Mouse (Mus musculus) embryo, embryonic 10.5 days (tissue): ENCODE measurements around the gene Gm11444.

Experiments
- DNase-seq: peaks from one replicate; pipeline ENCODE4 v3.0.0-alpha.2; 2015; ENCODE audit warnings: low spot score

The Gm11444 gene

DNA sequence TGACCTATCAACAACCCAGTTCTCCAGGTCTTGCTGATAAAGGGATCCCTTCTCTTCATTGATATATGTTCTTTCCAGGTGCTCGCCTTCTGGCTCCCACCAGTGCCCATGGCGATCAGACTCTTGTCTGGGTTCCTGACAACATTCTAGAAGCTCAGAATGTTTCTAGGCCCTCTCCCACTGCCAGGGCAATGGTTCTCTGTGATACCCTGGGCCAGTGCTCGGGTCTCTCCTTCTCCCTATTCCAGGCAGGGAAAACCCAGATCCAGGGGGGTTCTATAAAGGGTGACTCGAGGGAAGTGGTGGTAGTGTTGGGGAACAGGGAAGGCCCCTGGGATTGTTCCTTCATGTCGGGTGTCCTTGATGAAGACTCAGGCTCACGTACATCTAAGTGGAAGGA is at the start of gene Gm11444:
Gene Gm11444 (minus strand): TSS at position 101 of the 400 bp plus-strand sequence.
- DNase-seq: no peak

DNA sequence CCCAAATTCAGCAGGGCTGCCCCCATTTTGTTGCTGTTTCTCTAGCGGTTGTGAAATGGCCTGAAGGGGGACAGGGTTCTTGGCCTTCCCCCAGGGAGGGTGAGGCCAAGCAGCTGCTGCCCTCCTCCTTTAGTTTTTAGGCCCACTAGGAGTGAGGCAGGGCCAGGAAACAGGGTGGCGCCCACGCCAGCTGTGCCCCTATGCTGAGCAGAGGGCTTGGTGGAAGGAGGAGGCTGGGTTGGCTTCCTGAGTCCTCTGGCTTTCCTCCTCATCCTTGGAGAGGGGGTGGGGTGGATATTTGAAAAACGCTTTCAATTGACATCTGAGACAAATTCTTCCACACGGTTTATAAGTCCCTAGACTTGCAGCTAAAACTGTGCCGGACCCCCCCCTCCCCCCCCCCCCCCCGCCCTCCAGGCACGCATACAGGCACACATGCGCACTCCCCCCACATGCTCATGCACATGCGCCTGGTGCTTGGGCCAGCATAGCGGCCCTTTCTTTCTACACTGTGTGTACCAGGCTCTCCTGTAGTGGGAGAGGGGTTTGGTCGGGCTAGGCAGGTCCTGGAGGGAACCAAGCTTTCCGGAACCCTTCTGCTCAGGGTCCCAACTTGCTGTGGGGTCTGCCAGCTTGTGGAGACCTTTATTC is 46.3 kb upstream of the Gm11444 start:
- DNase-seq: no peak

DNA sequence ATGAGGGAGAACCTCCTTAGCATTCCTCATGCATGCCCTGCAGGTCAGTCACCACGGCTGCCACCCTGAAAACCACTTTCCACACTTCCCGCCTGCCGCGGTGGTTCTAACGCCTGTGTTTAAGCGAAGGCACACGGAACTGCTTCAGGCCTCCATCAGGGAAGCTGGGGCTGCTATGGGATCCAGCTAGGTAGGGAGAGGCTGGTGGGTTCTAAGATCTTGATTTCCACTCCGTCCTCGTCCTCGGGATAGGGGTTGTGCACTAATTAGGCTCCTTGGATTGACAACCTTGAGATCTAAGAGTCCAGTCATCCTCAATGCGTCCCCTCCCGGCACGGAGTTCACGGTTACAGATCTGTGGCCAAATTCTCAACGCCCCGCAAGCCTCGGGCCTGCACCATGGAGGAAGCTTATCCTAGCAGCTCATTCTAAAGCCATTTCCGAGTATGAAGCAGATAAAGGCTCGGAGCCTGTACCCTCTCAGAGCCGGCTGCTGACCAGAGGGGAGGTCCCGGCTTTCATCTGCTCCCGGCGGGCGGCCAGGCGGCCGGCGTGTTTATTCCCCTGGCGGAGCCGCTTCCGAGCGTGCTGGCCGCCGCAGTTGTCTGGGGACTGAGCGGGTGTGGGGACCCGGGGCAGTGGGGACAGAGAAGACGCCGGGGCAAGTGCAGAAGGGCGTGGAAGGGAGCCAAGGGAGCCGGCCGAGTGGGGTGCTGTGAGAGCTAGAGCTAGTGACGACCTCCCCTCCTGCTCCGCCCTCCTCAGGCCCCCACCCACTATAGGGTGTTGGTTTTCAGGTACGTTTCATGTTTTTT is 44.8 kb upstream of the Gm11444 start:
- DNase-seq: peak; percentile 64

DNA sequence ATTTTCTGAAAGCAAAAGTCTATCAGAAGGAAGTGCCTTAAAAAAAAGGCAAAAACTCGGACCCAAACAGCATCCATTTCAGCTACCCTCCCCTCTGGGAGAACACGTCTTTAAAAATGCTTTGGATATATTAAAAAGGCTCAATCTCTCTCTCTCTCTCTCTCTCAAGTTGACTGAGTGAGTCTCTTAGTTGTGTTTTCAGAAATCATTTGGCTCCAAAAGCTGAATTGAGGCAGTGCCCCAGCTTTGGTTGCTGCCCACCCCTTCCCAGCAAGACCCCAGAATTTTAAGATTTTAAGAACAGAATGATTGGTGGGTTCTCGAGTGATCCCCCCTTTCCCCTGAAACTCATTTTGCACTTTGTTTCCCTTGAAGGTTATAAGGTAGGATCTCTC is 44.0 kb upstream of the Gm11444 start:
- DNase-seq: no peak

DNA sequence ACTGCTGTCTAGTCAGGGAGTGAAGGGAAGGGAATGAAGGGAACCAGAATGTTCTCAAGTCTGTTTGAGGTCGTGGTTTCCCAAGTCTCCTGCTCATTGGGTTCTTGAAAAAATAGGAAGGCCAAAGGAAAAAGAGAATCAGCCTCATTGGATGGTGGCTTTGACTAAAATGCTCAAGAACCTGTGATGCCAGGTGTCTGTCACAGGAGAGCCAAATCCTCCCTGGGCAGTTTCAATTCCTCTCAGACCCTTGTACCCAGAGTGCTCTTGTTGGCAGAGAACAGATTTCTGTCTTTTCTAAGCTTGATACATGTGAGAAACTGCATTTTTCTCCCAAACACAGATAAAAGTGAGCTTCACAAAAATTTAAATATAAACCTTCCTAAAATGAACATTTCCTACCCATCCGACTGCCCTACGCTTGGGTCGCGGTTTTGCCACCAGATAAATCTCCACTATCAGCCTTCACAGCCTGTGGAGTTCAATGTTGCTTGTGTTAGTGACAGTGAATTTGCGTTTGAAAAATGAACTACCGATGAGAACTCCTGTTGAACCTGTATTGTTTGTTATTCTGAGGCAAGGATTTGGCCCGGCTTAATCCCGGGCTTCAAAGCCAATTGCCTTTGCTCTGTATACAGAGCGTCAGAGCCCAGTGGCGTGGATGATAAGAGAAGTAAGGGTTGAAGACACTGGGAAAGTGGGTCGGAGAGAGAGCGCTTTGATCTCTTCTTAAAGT is 43.4 kb upstream of the Gm11444 start:
- peak; percentile 65 for DNase-seq

DNA sequence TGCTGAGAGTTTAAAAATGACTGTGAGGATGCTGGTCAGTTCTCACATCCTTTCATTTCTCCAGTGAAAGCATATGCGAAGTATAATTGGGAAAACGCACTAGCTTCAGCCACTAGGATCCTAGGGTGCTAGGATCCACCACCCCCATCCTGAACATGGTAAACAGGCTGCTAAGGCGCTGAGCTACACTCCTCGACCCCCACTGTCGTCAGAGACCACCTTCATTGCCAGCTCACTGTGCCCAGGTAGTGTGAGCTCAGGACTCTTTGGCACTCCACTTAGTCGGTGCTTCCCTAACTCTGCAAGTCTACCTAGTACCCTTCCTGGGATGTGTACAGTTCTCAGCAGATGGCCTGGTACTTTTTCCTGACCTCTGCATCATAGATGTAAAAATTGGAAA is 42.6 kb upstream of the Gm11444 start:
- peak; percentile 31 for DNase-seq

DNA sequence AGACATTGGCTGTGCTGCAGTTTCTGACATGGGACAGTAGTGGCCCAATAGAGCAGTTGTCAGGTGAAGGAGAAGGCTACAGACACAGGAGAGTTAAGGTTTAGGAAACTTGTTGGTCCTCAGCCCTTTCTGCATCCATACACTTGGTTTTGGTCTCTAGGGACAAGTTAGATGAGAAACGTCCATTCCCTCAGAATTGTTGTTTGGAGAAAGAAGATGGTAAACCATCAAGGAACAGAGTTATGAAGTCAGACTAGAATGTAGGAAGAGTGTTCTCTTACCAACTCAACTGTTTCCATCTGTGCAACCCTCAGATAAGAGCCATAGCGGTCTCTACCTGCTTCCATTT is 41.5 kb upstream of the Gm11444 start:
- DNase-seq: peak; percentile 45

DNA sequence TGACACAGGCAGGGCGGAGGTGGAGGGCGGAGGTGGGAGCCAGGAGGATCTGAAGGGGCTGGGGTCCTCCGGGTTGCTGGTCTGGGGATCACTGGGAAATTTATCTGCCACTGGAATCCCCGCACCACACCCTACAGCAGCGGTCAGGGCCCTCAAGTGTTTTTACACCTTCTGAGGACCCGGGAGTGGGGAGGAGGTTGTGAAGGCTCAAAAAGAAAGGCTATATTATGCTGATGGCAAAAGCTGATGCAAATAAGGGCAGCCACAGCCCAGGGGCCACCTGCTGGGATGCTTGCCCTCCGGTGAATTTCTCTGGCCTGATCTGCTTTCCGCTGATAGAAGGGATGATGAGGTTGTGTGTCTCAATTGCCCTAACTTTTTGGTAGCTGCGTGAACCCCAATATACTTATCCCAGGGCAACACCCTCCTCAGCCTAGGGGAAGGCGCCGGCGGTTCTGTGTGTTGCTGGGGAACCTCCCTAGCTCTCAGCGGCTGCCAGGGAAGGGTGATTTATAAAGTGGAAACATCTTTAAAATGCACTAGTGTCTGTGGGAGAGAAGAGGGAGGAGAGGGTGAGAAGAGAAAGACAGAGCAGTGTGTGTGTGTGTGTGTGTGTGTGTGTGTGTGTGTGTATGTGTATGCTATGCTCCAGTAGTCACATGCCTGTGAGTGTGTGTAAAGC is 41.0 kb upstream of the Gm11444 start:
- peak; percentile 41 for DNase-seq

DNA sequence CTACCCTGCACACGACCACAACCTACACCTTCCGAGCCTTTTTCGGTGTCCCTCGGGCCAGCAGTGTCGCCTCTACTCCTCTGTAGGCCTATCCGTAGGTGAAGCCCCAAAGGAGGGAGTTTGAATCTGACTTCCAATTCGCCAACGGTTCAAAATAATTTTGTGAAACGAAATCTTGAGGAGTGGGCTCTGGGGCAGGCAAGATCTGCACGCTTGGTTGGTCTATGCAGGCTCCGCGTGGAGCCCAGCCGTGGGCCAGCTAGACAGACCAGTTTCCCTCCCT is 40.4 kb upstream of the Gm11444 start:
- peak; percentile 58 for DNase-seq

DNA sequence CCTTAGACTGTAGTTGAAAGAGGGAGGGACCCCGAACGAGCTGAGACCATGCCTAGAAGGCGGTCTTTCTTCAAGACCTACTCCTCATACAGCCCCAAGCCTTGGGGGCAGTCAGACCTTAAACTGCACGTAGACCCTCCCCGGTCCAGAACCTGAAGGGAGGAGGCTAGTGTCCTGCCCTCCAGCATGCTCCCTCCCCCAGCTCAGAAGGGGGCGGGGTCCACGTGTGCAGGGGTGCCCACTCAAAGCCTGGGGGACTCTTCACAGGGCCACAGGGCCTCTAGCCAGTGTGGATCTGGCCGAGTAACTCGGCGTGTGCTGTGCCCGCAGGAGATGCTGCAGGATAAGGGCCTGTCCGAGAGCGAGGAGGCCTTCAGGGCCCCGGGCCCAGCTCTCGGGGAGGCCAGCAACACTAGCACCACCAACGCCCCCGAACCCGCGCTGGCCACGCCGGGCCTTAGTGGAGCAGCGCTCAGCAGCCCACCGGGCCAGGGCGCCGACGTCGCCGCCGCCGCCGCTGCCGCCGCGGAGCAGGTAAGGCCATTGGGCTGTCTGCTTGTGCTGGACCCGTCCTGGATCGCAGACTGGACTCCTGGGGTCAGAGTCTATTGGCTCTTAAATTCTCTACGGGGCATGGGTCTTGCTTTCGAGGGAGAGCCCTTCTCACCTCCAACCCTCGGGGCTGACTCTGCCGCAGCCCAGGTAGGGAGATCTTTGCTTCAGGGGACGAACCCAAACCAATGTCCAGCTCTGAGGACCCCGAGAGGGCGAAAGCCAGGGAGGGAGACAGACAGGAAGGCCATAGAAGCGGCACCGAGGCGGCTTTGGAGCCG is 39.8 kb upstream of the Gm11444 start:
- peak; percentile 28 for DNase-seq

DNA sequence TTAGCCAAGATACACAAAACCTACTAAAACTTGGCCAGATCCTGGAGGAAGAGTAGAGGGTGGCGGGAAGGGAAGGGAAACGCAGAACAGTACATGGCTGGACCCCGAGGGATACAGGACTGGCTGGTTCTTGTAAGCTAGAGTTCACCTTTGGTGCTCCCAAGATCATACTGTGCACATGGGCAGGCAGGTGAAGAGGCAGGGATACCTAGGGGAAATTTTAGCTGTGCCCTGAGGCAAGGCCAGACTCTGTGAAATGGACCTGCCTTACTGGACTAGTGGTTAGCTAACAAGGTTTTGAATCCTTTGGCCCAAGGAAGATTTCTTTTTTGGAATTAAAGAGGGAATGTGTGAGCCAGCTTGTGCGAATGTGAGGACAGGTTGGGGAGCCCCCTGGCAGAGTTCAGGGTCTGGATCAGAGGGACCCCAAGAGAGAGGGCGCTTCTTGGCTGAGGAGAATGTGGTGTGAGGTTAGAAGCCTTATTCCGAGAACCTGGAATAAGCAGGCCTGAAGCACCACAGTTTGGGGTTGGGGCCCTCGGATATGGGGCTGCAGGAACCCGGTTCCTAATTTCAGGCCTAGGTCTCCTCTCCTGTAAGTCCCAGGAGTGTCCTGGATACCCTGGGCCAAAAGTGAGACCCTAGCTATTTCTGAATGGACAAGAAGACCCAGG is 39.1 kb upstream of the Gm11444 start:
- DNase-seq: peak; percentile 43

DNA sequence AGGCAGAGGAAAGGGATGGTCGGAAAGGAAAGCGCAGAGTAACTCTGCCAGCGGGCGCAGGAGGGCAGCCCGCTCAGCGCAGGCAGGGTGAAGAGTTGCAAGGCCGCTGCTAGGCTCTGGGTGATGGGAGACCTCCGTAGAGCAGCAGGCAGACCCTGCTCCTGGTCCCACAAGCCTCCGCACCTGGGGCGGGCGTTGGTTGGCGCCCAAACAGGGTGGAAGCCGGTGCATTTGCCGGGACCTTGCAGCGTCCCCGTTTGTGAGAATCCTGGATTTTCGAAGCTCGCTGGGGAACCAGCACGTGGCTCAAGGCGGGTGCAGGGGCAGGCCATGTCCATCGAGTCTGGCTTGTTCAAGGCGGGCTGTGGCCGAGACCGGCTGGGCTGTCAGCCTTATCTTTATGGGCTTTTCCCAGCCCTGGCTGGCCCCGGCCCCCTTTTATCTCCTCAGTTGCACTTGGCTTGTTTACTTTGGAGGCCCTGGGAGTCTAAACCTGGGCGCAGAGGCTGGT is 38.4 kb upstream of the Gm11444 start:
- peak; percentile 67 for DNase-seq

DNA sequence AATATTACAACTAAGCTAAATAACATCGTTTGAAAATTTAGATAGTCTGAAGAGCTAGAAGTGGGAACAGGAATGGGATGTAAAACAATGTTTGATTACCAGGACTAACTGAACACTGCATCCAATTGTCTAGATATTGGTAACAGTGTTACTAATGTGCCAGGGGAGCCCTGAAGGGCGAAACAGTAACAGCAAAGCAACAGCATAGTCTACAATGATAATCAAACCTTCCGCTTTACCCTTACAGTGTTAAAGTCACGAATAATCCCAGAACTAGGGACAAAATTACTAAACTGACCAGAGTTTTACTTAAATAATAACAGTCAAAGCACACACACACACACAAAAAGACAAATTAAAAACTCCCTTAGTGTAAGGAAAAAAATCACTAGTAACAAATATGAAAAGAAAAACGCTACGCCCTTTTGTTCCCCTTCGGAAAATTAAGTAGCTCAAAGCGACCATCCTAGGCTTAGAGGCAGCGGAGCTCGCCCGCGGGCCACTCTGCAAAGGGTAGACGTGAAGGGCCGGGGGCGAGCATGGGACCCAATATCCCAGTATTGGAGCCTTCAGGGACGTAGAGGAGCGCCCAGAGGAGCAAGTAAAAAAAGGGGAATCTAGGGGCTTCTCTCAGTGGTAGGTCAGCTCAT is 37.8 kb upstream of the Gm11444 start:
- DNase-seq: peak; percentile 63

DNA sequence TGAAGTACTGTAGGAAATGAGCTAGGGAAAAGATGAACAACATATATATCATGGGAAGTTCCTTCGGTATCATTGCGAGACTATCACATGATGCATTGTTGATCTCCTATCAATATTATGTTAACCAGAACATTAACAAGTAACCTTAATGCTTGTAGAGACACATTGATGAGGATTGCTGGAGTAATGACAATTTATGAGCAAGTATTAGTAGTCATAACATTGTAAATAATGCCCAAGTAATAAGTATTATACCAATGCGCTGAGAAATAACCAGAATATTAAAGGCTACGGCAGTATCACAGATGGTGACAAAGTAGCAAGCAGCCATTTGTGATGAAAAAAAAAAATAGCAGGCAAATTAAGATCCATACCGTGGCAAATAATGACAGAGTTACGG is 37.1 kb upstream of the Gm11444 start:
- peak; percentile 60 for DNase-seq

DNA sequence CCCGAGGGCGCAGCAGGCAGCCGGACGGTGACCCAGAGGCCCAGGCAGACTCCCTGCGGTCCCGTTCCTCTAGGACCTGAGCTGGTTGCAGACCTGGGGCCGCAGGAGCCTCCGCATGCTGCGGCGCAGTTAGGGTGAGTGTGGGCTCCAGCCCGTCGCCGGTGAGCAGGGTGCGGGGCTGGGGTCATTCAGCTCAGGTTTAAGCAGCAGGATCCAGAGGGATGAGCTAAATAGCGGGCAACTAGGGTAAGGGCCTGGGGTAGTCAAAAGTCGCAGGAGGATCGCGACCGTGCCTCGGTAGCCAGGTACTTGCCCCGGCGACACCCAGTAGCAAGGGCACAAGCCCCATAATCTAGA is 36.3 kb upstream of the Gm11444 start:
- peak; percentile 57 for DNase-seq

DNA sequence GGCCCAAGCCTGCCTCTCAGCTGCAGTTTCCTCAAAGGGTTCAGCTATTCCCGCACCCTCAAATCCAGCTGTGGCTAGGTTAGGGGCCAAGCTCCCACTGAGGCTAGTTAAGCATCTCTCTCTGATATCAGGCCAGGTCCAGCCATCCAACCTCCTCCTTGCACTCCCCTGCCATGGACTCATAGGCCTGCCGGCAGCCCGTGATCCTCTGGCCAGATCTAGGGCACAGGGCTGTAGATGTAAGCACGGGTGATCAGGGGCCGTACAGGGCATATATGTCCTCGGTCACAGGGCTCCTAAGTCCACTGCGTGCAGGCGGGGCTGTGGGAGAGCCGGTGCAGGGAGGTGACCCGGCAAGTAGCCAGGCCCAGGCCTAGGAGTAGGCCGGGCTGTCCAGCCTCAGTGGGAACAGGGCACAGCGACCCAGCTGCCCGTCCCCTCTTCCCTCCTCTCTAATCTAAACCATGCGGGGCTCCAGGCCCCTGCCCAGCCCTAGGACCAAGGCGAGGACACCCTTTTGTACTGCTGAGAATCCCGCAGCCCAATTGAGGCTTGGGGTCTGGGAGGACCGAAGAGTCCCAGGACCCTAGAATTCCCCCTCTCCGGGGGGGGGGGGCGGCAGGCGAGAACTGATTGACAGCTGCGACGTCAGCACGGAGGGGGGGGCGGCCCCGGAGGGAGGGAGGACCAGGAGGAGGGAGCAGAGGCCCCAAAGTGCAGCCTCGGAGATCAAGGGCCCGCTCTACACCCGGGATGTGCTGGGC is 35.7 kb upstream of the Gm11444 start, which contains the start of gene Tbx4:
Gene Tbx4 (plus strand): TSS at position 758 of the 764 bp plus-strand sequence.
- peak; percentile 41 for DNase-seq

DNA sequence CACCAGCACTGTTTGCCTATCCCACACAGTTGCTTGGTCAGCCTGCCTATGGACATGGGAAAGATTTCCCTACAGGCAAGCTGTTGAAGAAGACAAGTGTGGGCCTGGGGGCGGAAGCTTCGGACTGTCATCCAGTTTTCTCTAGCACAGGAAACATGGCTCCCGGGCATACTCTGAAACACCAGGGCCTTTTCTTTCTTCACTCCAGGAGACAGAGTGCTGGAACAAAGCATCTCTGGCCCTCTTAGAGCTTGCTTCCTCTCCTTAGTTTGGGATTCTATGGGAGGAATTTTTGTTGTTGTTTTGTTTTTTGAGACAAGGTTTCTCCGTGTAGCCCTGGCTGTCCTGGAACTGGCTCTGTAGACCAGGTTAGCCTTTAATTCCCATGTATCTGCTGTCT is 34.4 kb upstream of the Gm11444 start:
- no peak for DNase-seq

DNA sequence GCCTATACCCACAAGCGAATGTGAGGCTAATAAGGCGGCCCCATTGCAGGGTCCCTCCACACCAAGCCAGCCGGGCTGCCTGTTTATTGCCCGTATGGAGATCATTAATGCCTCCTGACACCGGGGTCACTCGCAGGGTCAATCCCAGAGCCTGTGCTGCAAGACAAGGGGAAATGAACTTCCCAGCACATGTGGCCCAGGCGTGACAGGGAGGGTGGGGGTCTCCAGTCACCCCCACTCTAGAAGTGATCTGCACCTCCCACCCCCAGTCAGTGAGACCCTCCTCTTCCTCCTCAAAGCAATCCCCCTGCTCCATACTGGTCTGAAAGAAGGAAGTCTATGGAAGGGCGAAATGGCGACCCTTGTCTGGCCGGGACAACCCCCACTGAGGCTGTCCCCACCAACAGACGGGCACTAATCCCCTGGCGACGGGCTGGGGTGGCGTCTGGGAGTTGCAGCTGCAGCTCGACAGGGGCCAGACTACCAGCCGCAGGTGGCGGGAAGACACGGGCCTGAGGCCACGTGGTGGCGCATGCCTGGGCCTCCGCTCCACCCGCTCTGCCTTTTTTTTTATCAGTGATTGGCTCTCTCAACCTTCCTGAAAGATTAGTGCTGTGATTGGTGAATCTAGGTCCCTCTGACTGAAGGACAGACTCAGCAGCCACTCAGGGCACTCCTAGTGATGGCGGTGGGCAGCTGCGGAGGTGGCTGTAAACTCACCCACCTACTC is 26.1 kb upstream of the Gm11444 start:
- DNase-seq: peak; percentile 70

DNA sequence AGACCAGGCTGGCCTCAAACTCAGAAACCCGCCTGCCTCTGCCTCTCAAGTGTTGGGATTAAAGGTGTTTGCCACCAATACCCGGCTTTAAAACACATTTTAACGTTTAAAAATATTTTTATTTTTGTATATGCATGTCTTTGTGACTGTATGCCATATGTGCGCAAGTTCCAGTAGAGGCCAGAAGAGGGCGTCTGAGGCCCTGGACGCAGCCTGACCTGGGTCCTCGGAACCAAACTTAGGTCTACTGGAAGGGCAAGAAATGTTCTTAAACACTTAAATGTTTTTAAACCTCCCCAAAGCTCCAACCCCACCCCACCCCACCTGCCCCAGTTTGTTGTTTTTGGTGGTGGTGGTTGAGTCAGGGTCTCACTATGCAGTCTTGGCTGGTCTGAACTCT is 14.2 kb upstream of the Gm11444 start:
- no peak for DNase-seq
